Mouse (Mus musculus) lung, postnatal 14 days (tissue): ENCODE results near the gene Cyp2c50.
"Not testable (repeated sequence)": the region's sequence is repeated elsewhere in the genome, so short reads cannot be mapped to it uniquely, and the experiment has no call there.

Experiments
- DNase-seq: peaks from one replicate; pipeline ENCODE4 v3.0.0; 2021

Gene Cyp2c50

DNA sequence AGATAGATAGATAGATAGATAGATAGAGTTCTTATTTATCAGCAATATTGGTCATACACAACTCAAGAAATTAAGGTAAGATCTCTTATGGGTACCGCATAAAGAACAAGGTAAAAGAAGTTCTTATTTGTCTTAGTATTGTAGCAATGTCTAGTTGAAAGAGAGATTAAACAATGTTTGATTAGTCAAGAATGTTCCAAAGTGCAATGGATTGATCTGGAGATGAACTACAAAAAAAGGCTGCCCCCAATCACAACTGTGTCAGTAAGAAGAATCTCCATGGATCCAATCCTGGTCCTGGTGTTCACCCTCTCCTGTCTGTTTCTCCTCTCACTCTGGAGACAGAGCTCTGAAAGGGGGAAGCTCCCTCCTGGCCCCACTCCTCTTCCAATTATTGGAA, at the start of gene Cyp2c50:
Gene Cyp2c50, plus strand, starts transcription at position 268 of the 400 bp plus-strand sequence.
- not testable (repeated sequence) for DNase-seq

DNA sequence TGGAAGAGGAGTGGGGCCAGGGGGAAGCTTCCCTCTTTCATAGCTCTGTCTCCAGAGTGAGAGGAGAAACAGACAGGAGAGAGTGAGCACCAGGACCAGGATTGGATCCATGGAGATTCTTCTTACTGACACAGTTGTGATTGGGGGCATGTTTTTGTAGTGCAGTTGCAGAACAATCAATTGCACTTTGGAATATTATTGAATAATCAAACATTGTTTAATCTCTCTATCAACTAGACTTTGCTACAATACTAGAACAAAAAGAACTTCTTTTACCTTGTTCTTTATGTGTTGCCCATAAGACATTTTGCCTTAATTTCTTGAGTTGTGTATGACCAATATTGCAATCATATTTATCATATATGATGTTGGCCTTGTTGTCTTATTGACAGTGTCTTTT, 15.8 kb upstream of the Cyp2c50 start, which contains the start of gene Cyp2c54:
Gene Cyp2c54, minus strand, starts transcription at position 127 of the 400 bp plus-strand sequence.
- DNase-seq = no peak

DNA sequence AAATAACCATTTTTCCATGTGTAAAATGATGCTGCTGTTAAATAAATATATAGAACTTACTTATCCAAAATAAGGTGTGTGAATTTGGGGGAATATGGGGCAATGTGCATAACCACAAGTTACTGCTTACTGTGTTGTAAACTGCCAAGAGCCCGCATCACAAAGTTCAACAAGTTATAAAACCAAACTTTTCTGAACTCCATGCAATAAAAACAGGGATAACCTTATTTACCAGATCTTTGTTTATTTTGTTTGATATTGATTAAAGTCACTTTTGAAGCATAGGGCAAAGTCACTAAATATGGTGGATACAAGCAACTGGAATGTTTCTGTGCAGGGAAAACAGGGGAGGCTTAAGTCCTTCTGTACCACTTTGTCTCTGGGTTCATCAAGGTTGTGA, 1.1 kb upstream of the Cyp2c50 start:
- DNase-seq = no peak

DNA sequence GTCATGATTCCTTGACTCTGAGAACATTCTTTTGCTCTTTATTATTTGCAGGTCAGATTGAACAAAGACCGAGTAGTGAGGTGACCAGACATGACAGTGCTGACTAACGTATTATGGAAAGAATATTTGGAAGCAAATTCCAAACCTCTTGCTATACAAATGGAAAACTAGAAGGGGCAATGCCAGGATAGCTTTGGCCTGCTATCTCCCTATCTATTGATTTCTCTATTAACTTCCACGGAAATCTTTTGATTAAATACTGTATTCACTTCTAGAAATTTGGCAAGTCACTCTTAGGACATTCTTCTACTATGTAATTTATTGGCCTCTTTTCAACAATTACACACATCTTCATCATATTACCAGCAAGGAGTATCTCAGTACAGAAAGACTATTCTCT, 1.6 kb downstream of the Cyp2c50 start:
- DNase-seq = no peak

DNA sequence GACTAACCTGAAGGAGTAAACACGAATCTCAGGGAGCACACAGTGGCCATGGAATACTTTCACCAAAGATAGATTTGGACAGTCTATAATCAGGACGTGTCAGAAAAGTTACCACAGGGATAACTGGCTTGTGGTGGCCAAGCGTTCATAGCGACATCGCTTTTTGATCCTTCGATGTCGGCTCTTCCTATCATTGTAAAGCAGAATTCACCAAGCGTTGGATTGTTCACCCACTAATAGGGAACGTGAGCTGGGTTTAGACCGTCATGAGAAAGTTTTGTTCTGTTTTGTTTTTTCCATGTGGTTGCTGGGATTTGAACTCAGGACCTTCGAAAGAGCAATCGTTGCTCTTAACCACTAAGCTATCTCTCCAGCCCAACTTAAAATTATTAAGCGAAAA, 30.1 kb downstream of the Cyp2c50 start:
- not testable (repeated sequence) for DNase-seq

DNA sequence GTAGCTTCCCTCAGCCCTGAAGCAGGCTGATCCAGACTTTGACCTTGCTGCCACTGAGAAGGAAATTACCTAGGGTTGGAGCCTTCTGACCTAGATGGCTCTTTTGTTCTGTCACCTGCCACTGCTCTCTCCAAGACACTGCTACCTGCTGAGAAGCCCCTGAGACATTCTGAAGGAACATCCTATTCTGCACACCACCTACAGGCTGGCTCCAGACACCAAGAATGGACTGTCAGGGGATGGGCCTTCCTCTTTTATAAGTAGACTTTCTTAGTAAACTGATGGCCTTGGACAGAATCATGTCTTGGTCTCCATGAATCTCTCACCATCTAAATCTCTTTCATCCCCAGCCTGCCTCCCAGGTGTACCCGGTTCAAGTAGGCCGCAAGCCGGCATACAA, 35.7 kb downstream of the Cyp2c50 start:
- DNase-seq = not testable (repeated sequence)

DNA sequence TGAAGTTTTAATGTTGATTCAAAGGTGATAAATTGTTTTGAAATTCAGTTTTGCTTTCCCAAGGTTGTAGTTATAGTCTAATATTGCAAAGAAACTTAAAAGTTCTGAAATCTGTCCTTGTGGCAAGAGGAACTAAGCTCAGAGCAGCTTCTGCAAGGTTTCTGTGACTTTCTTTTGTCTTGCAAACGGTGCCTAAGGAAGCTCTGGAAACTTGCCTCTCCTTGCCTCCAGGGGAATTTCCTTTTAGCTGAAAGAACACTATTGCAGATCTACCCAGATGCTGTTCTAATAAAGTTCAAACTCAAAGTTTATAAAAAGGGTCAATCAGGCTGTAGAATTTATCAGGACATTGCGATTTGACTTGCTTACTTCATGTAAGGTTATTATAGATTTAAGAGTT, 37.5 kb downstream of the Cyp2c50 start:
- DNase-seq = not testable (repeated sequence)
